Mouse (Mus musculus) large intestine, adult 2 months (tissue): Measurements from ENCODE around the gene Olfr963. TPM values are rescaled to one million over a fixed set of nuclear protein-coding genes. Genes with fewer than 3 reads are reported as not detected.

Experiments
- polyA plus RNA-seq: library from polyadenylated mRNA; depleted of rRNA; stranded (reverse); fragments of >200 nt; gene quantifications from 2 replicates; pipeline ENCODE4 v1.2.3, GENCODE M21; 2012; rRNA removed

The Olfr963 gene
- polyA plus RNA-seq, 1 experiment, result not detected

Other genes with a start within 250 kb of the Olfr963 start
- not detected in 2 replicates for gene Olfr952, start 240.1 kb upstream of the Olfr963 start, polyA plus RNA-seq
- not detected in 2 replicates for gene Olfr954, start 210.5 kb upstream of the Olfr963 start, polyA plus RNA-seq
- gene Olfr955, start 195.3 kb upstream of the Olfr963 start, polyA plus RNA-seq, result not detected in 2 replicates
- gene Olfr44, start 173.2 kb upstream of the Olfr963 start, polyA plus RNA-seq, result not detected in 2 replicates
- gene Olfr957, start 151.4 kb upstream of the Olfr963 start, polyA plus RNA-seq, result not detected in 2 replicates
- gene Olfr958, start 113.2 kb upstream of the Olfr963 start, polyA plus RNA-seq, result not detected in 2 replicates
- not detected in 2 replicates for gene Olfr959, start 91.6 kb upstream of the Olfr963 start, polyA plus RNA-seq
- 0.49 and 0.53 TPM in 2 replicates for gene AW551984, start 62.8 kb upstream of the Olfr963 start, polyA plus RNA-seq
- gene Olfr148, start 56.5 kb upstream of the Olfr963 start, polyA plus RNA-seq, result not detected in 2 replicates
- not detected in 2 replicates for gene Olfr960, start 45.8 kb upstream of the Olfr963 start, polyA plus RNA-seq
- gene Olfr961, start 22.1 kb upstream of the Olfr963 start, polyA plus RNA-seq, result not detected in 2 replicates
- not detected in 2 replicates for gene Olfr149, start 39.9 kb downstream of the Olfr963 start, polyA plus RNA-seq
- gene Olfr965, start 44.1 kb downstream of the Olfr963 start, polyA plus RNA-seq, result not detected in 2 replicates
- gene Olfr150, start 63.8 kb downstream of the Olfr963 start, polyA plus RNA-seq, result not detected in 2 replicates
- gene Olfr967, start 79.0 kb downstream of the Olfr963 start, polyA plus RNA-seq, result not detected in 2 replicates
- gene Olfr968, start 116.0 kb downstream of the Olfr963 start, polyA plus RNA-seq, result not detected in 2 replicates
- gene Olfr969, start 123.7 kb downstream of the Olfr963 start, polyA plus RNA-seq, result not detected in 2 replicates
- not detected in 2 replicates for gene Olfr970, start 141.7 kb downstream of the Olfr963 start, polyA plus RNA-seq
- not detected in 2 replicates for gene Olfr971, start 169.7 kb downstream of the Olfr963 start, polyA plus RNA-seq
- gene Olfr972, start 199.2 kb downstream of the Olfr963 start, polyA plus RNA-seq, result not detected in 2 replicates
- not detected in 2 replicates for gene Olfr229, start 240.1 kb downstream of the Olfr963 start, polyA plus RNA-seq